Mouse (Mus musculus) forebrain, embryonic 12.5 days (tissue): ENCODE measurements around the gene Lrrc4b. TPM values are rescaled to one million over a fixed set of nuclear protein-coding genes. Genes with fewer than 3 reads are reported as not detected.

ENCODE experiments used
- ATAC-seq: fragments of 200-750 bp; cut with Nextera tagmentation; 2 replicates; pipeline ENCODE4 v1.8.0; 2017; ENCODE audit warnings: moderate TSS enrichment; ENCODE audit not compliant: low FRiP score
- H3K27ac ChIP-seq: fragments of 300-500 bp; sonication (generic); 2 replicates; pipeline ENCODE4 v1.5.1; 2016; ENCODE audit warnings: mild to moderate bottlenecking
- H3K27me3 ChIP-seq: fragments of 300-500 bp; sonication (generic); 2 replicates; pipeline ENCODE4 v1.6.1; 2016; ENCODE audit warnings: mild to moderate bottlenecking
- H3K36me3 ChIP-seq: fragments of 300-500 bp; sonication (generic); replicated peaks from 2 replicates; pipeline ENCODE4 v1.6.1; 2016; ENCODE audit warnings: mild to moderate bottlenecking
- H3K4me1 ChIP-seq: fragments of 300-500 bp; sonication (generic); 2 replicates; pipeline ENCODE4 v1.6.1; 2016
- H3K4me2 ChIP-seq: fragments of 300-500 bp; sonication (generic); 2 replicates; pipeline ENCODE4 v1.6.1; 2016; ENCODE audit warnings: mild to moderate bottlenecking, moderate library complexity
- H3K4me3 ChIP-seq: fragments of 300-500 bp; sonication (generic); replicated peaks from 2 replicates; pipeline ENCODE4 v1.5.1; 2016; ENCODE audit warnings: mild to moderate bottlenecking
- H3K9ac ChIP-seq: fragments of 300-500 bp; sonication (generic); 2 replicates; pipeline ENCODE4 v1.6.1; 2016; ENCODE audit warnings: mild to moderate bottlenecking
- H3K9me3 ChIP-seq: fragments of 300-500 bp; sonication (generic); 2 replicates; pipeline ENCODE4 v1.6.1; 2016
- WGBS: fragments of 180-500 bp; shearing (Covaris S2); methylation state at CpG from one replicate; pipeline ENCODE4 v1.1.7; 2016; 5-methylcytosine and 5-hydroxymethylcytosine counted together
- microRNA-seq: library from miRNA; unstranded; fragments of <30 nt; microRNA quantifications from one replicate; pipeline ENCODE4, GENCODE M21; 2017
- polyA plus RNA-seq: library from polyadenylated mRNA; unstranded; fragments of >200 nt; fragmentation: Nextera tagmentation; extraction: Ambion mirVana; gene quantifications from 2 replicates; pipeline ENCODE4 v1.2.1, GENCODE M21; 2016

The Lrrc4b gene
- polyA plus RNA-seq, 1 experiment from 2014 or later: 12.0 TPM

DNA sequence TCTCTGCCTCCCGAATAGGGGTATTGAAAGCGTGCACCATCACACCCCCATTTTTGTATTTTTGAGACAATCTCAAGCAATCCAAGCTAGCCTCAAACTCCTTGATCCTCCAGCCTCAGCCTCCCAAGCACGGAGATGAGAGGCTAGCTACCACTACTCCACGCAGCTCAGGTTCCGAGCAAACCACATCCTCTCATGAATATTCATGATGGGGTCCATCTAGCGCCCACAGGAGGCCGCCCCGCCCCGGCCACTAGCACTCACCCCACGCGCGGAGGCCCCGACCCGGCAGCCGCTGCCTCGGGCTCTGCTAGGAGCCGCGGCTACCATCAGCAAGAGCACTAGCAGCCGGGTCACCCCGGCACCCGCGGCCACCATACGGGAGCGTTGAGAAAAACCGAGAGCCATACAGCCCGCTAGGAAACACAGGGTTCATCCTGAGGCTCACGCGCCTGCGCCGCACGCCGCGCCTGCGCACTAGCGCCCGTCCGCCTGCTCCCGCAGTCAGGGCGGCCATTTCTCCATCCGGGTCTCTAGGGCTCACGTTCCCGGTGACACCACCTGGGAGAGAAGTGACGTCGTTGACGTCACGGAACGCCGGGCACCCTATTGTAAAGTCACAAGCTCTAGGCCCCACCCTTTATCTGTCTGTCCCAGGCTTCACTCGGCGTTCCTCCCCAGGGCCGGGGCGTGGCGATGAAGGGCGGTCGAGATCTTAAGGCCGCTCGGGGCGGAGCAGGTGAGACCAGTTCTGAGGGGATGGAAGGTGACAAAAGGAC lies 67.4 kb downstream of the Lrrc4b start, which contains the start of the genes Emc10 and Fam71e1:
Emc10 (minus strand) TSS at position 538 of the 779 bp plus-strand sequence.
Fam71e1 (plus strand) TSS at position 590 of the 779 bp plus-strand sequence.
- Histone ChIP-seq H3K36me3 (peaks cover 33% of the 10 kb centered on the region), H3K4me2 (peak within 1 kb of the TSS; percentile 87), H3K27me3 (peaks cover 20% of the 10 kb centered on the region), H3K9me3 (no peaks in the 10 kb centered on the region), H3K4me3 (peak within 1 kb of the TSS; percentile 74), H3K27ac (peak within 1 kb of the TSS; percentile 96), H3K4me1 (peaks cover 26% of the 10 kb centered on the region), H3K9ac (peak within 1 kb of the TSS; percentile 84)
- peak; percentile 96 for ATAC-seq
- 1% methylated on average over 58 of the region's 58 CpGs for WGBS

DNA sequence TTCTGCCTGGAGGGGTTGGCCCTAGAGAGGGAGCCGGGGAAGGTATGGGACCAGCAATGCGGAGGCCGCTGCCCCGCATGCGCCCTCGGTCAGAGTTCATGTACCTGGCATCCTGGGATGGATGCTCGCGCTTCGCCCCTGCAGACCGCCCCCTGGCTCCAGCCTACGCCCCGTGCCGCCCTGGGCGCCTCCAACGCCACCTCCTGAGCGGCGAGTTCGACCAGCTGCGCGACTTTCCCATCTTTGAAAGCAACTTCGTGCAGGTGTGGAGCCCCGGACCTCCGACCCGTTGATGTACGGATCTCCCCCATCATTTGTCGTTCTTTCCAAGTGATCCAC lies 67.9 kb downstream of the Lrrc4b start:
- Histone ChIP-seq H3K9me3 (no peaks in the 10 kb centered on the region), H3K36me3 (peaks cover 28% of the 10 kb centered on the region), H3K4me2 (peak overlapping the region; percentile 87), H3K9ac (peak overlapping the region; percentile 84), H3K4me3 (peak overlapping the region; percentile 74), H3K27me3 (peaks cover 20% of the 10 kb centered on the region), H3K4me1 (peaks cover 26% of the 10 kb centered on the region), H3K27ac (peak overlapping the region; percentile 96)
- ATAC-seq: no peak
- WGBS: under 1% methylated on average over 26 of the region's 26 CpGs

DNA sequence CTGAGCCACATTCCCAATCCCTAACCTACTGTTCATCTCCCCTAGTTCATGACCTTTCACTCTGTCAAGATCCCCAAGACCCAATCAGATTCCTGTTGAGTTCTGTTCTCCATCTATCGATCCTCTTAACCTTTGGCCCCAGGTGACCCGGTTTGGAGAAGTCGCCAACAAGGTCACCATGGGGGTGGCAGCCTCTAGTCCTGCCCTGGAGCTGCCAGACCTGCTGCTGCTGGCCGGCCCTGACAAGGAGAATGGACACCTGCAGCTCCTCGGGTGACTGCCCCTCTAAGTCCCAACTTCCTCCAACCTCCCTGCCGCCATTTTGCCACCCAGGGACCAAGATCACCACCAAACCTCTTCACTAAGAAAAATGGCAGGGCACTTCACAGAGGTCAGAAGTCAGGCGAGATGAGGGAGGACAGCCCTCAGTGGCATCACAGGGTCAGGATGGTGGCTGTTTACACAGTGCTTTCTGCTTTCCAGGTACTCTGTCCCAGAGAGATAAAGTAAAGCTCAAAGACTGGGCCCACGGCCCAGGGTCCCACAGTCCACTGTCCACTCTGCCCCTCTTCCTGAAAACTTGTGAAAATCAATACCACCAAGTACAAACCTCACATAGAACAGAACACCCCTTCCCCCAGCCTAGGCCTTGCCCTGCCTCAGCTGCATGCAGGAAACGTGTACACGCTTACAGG lies 68.7 kb downstream of the Lrrc4b start:
- Histone ChIP-seq H3K27me3 (peaks cover 20% of the 10 kb centered on the region), H3K27ac (no peak overlapping the region), H3K4me3 (peak overlapping the region; percentile 74), H3K36me3 (peaks cover 20% of the 10 kb centered on the region), H3K9ac (peak overlapping the region; percentile 84; the same call in 1 of the 2 replicates), H3K4me1 (peaks cover 26% of the 10 kb centered on the region), H3K9me3 (no peaks in the 10 kb centered on the region), H3K4me2 (peak overlapping the region; percentile 87)
- no peak for ATAC-seq
- WGBS: 87% methylated on average over 10 of the region's 10 CpGs

DNA sequence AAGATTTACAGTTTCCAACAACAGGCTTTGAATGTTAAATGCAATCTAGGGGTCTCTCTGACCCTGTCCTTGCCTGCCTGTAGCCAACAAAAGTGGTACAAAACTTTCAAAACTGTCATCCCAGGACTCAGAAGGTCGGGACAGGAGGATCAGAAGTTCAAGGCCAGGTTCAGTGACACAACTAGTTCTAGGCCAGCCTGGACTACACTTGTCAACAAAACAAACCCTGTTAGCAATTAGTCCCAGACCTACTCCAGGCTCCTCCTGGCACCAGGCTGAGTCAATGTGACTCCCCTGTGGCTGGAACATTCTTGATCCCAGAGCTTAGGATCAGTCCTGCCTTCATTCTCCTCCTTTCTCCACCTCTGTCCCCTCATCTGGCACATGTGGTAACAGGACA lies 70.1 kb downstream of the Lrrc4b start:
- Histone ChIP-seq H3K4me1 (peaks cover 26% of the 10 kb centered on the region), H3K36me3 (peaks cover 10% of the 10 kb centered on the region; the same call in 1 of the 2 replicates), H3K27me3 (peaks cover 25% of the 10 kb centered on the region), H3K27ac (no peak overlapping the region), H3K4me2 (no peak overlapping the region), H3K9me3 (no peaks in the 10 kb centered on the region), H3K4me3 (no peak overlapping the region), H3K9ac (no peak overlapping the region)
- 72% methylated on average over 1 of the region's 1 CpGs for WGBS
- no peak for ATAC-seq

DNA sequence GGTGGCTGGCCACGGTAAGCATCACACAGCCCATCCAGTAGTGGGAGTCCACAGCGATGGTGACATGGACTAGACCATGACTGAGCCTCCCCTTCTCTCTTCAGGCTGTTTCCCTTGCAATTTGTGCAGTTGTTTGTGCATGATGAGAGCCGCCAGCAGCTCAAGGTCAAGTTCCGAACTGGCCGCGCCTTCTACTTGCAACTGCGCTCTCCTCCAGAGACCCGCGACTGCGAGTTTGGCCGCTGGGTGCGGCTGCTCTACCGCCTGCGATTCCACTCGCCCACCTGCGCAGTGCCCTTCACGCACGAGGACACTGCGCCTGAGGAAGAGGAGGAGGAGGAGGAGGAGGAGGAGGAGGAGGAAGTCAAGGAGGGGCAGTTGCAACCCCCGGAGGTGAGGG lies 71.2 kb downstream of the Lrrc4b start:
- no peak overlapping the region for H3K4me2 ChIP-seq
- no peak overlapping the region for H3K27ac ChIP-seq
- no peak overlapping the region for H3K9ac ChIP-seq
- H3K9me3 ChIP-seq: no peaks in the 10 kb centered on the region
- WGBS: 70% methylated on average over 20 of the region's 20 CpGs
- H3K4me1 ChIP-seq: peaks cover 20% of the 10 kb centered on the region
- no peak overlapping the region for H3K4me3 ChIP-seq
- no peak for ATAC-seq
- peaks cover 7% of the 10 kb centered on the region; the same call in 1 of the 2 replicates for H3K36me3 ChIP-seq
- H3K27me3 ChIP-seq: peaks cover 25% of the 10 kb centered on the region

DNA sequence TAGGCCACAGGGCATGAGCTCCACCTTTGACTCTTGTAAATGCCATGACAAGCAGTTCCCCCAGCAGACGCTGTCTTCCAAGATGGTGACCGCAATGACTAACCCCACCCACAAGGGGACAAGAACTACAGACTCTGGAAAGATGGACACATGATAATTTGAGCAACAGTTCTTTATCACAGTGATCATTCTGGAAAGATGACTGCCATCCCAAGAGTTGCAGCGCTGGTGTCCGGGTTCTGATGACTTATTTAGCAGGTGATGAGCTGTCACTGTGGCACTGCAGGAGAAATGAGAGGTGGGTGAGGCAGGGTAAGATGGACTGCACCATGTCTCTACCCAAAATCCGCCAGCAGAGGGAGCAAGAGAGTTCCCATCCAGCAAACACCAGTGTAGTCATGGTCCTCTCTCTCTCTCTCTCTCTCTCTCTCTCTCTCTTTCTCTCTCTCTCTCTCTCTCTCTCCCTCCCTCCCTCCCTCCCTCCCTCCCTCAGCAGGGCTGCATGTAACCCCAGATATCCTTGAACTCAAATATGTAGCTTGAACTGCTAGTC lies 72.8 kb downstream of the Lrrc4b start:
- no peak overlapping the region for H3K27ac ChIP-seq
- H3K9ac ChIP-seq: no peak overlapping the region
- peaks cover 7% of the 10 kb centered on the region; the same call in 1 of the 2 replicates for H3K36me3 ChIP-seq
- H3K4me1 ChIP-seq: peaks cover 12% of the 10 kb centered on the region
- H3K27me3 ChIP-seq: peaks cover 25% of the 10 kb centered on the region
- H3K4me3 ChIP-seq: no peak overlapping the region
- no peaks in the 10 kb centered on the region for H3K9me3 ChIP-seq
- H3K4me2 ChIP-seq: no peak overlapping the region
- ATAC-seq: peak; percentile 51; the same call in 1 of the 2 replicates
- WGBS: 36% methylated on average over 5 of the region's 5 CpGs

DNA sequence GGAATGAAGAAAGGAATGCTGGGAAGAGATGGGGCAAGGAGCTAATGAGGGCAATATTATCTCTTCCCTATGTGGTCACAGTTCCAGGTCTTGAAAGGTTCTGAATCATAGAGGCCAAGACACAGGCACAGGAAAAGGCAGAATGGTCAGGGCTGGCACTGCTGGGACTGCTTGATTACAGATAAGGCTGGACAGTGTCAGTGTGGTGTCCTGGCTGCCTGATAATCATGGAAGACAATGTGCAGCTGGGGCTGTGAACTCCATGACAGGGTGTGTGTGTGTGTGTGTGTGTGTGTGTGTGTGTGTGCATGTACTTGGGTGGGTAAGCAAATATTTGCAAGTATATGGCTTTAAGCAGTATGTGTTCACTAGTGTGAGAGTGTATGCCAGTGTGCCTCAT lies 78.7 kb downstream of the Lrrc4b start:
- Histone ChIP-seq H3K4me2 (no peak overlapping the region), H3K4me1 (no peaks in the 10 kb centered on the region), H3K9me3 (peaks cover 2% of the 10 kb centered on the region; the same call in 1 of the 2 replicates), H3K36me3 (no peaks in the 10 kb centered on the region), H3K9ac (no peak overlapping the region), H3K4me3 (no peak overlapping the region), H3K27ac (no peak overlapping the region), H3K27me3 (peaks cover 36% of the 10 kb centered on the region)
- no peak for ATAC-seq

Small RNA genes within 50 kb of the gene (microRNA-seq; reads per million reads assigned to microRNA genes)
- gene Mir7052: not detected

Other genes starting within 250 kb of the Lrrc4b start
- not detected in 2 replicates for gene Klk1b24, start 240.8 kb upstream of the Lrrc4b start, polyA plus RNA-seq
- gene Klk1b3, start 230.8 kb upstream of the Lrrc4b start, polyA plus RNA-seq: not detected in 2 replicates
- not detected in 2 replicates for gene Klk1b4, start 221.6 kb upstream of the Lrrc4b start, polyA plus RNA-seq
- not detected in 2 replicates for gene Klk1b5, start 213.1 kb upstream of the Lrrc4b start, polyA plus RNA-seq
- not detected in 2 replicates for gene Klk1, start 203.7 kb upstream of the Lrrc4b start, polyA plus RNA-seq
- not detected in 2 replicates for gene Gm36864, start 192.8 kb upstream of the Lrrc4b start, polyA plus RNA-seq
- 1.1 and 1.3 TPM in 2 replicates for gene 1700028J19Rik, start 182.3 kb upstream of the Lrrc4b start, polyA plus RNA-seq
- 195 and 203 TPM in 2 replicates for gene 2410002F23Rik, start 182.3 kb upstream of the Lrrc4b start, polyA plus RNA-seq
- gene Acp4, start 171.6 kb upstream of the Lrrc4b start, polyA plus RNA-seq: 0.11 and 0.17 TPM in 2 replicates
- gene Gm15517, start 167.6 kb upstream of the Lrrc4b start, polyA plus RNA-seq: not detected in 2 replicates
- gene Clec11a, start 122.1 kb upstream of the Lrrc4b start, polyA plus RNA-seq: 2.5 and 2.9 TPM in 2 replicates
- gene Shank1, start 118.8 kb upstream of the Lrrc4b start, polyA plus RNA-seq: 7.7 and 8.0 TPM in 2 replicates
- gene Syt3, start 44.9 kb upstream of the Lrrc4b start, polyA plus RNA-seq: 5.5 and 6.6 TPM in 2 replicates
- 0.86 and 1.5 TPM in 2 replicates for gene 1700008O03Rik, start 43.2 kb upstream of the Lrrc4b start, polyA plus RNA-seq
- gene Aspdh, start 36.4 kb downstream of the Lrrc4b start, polyA plus RNA-seq: 4.8 TPM in 2 replicates
- 47.2 and 56.8 TPM in 2 replicates for gene Josd2, start 39.0 kb downstream of the Lrrc4b start, polyA plus RNA-seq
- gene Emc10, start 67.5 kb downstream of the Lrrc4b start, polyA plus RNA-seq: 121 and 125 TPM in 2 replicates
- gene Fam71e1, start 67.6 kb downstream of the Lrrc4b start, polyA plus RNA-seq: 29.8 and 34.2 TPM in 2 replicates
- 0.13 and 0.17 TPM in 2 replicates for gene Mybpc2, start 95.6 kb downstream of the Lrrc4b start, polyA plus RNA-seq
- not detected in 2 replicates for gene Spib, start 103.1 kb downstream of the Lrrc4b start, polyA plus RNA-seq
- gene Pold1, start 119.8 kb downstream of the Lrrc4b start, polyA plus RNA-seq: 111 and 126 TPM in 2 replicates
- gene Nr1h2, start 124.9 kb downstream of the Lrrc4b start, polyA plus RNA-seq: 72.7 and 73.5 TPM in 2 replicates
- 0.38 and 0.51 TPM in 2 replicates for gene Napsa, start 143.4 kb downstream of the Lrrc4b start, polyA plus RNA-seq
- 1.7 and 1.9 TPM in 2 replicates for gene Kcnc3, start 161.6 kb downstream of the Lrrc4b start, polyA plus RNA-seq
- 2.1 and 2.3 TPM in 2 replicates for gene Myh14, start 241.8 kb downstream of the Lrrc4b start, polyA plus RNA-seq